Mouse (Mus musculus): Measurements from ENCODE around the gene Nhlrc1.

Nhlrc1 gene

GRCm38 (mm10) chr13:47001590-47001989, 13.1 kb downstream of the Nhlrc1 start:
- no peak for DNase-seq (ENCODE audit: low spot score)

GRCm38 (mm10) chr13:46999498-46999897, 15.2 kb downstream of the Nhlrc1 start:
- DNase-seq (ENCODE audit: low spot score) = no peak

GRCm38 (mm10) chr13:46997355-46997754, 17.3 kb downstream of the Nhlrc1 start:
- no peak for DNase-seq (ENCODE audit: low spot score)

GRCm38 (mm10) chr13:46993274-46993551, 21.4 kb downstream of the Nhlrc1 start:
- no peak for DNase-seq (ENCODE audit: low spot score)

GRCm38 (mm10) chr13:46992516-46993273, 22.0 kb downstream of the Nhlrc1 start:
- no peak for DNase-seq (ENCODE audit: low spot score)

GRCm38 (mm10) chr13:46990376-46991011, 24.2 kb downstream of the Nhlrc1 start:
- DNase-seq (ENCODE audit: low spot score) = no peak

GRCm38 (mm10) chr13:46987941-46988340, 26.7 kb downstream of the Nhlrc1 start:
- DNase-seq (ENCODE audit: low spot score) = no peak

GRCm38 (mm10) chr13:46986208-46986607, 28.4 kb downstream of the Nhlrc1 start:
- no peak for DNase-seq (ENCODE audit: low spot score)

- DNase-seq (ENCODE audit: low spot score) = no peak
Measured at GRCm38 (mm10) chr13:46983878-46984277, 30.8 kb downstream of the Nhlrc1 start.

GRCm38 (mm10) chr13:46979836-46980490, 34.7 kb downstream of the Nhlrc1 start:
- DNase-seq (ENCODE audit: low spot score) = no peak

GRCm38 (mm10) chr13:46976532-46976931, 38.1 kb downstream of the Nhlrc1 start:
- DNase-seq (ENCODE audit: low spot score) = no peak

- DNase-seq (ENCODE audit: low spot score) = no peak
Measured at GRCm38 (mm10) chr13:46975930-46976329, 38.7 kb downstream of the Nhlrc1 start.

- no peak for DNase-seq (ENCODE audit: low spot score)
Measured at GRCm38 (mm10) chr13:46975031-46975551, 39.6 kb downstream of the Nhlrc1 start.

- no peak for DNase-seq (ENCODE audit: low spot score)
Measured at GRCm38 (mm10) chr13:46970286-46970945, 44.2 kb downstream of the Nhlrc1 start.

- no peak for DNase-seq (ENCODE audit: low spot score)
Measured at GRCm38 (mm10) chr13:46968626-46969025, 46.0 kb downstream of the Nhlrc1 start.

GRCm38 (mm10) chr13:46967308-46967707, 47.3 kb downstream of the Nhlrc1 start:
- DNase-seq (ENCODE audit: low spot score) = no peak

Data from layer of hippocampus, adult 11-12 months (tissue).